Mouse (Mus musculus): ENCODE measurements around the gene Aspm.
"Not testable (repeated sequence)": the region's sequence is repeated elsewhere in the genome, so short reads cannot be mapped to it uniquely, and the experiment has no call there.

Gene Aspm

DNA sequence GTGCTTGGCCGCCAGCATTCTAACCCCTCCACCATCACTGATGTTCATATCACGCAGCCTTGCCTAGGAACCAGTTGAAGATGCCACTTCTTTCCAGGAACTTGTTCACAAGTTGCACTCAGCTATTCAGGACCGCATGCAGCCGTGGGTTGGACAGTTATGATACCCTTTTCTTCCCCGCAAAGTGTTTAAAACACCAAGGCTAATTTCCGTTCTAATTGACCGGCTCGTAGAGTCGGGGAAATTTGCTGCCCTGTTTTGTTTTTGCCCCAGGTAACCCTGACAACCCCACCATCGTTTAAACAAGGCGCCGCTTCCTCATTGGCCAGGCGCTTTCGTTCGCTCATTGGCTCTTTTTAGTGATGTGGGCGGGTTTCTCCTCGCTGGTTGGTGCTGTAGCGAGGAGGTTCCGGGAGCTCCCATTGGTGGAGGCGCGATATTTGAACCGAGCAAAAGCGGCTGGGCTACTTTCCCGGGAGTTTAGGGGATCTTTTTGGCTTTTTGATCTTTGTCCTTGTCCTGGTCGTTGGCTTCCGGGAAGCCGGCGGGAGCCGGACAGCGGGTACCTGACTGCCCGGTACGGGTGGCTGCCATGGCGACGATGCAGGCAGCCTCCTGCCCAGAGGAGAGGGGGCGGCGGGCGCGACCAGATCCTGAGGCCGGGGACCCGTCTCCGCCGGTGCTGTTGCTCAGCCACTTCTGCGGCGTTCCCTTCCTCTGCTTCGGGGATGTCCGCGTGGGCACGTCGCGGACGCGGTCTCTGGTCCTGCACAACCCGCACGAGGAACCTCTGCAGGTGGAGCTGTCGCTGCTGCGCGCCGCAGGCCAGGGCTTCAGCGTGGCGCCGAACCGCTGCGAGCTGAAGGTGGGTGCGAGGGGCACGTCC is at the start of gene Aspm:
Gene Aspm (plus strand): TSS at position 433 of the 886 bp plus-strand sequence.
- peak; percentile 93 for DNase-seq

DNA sequence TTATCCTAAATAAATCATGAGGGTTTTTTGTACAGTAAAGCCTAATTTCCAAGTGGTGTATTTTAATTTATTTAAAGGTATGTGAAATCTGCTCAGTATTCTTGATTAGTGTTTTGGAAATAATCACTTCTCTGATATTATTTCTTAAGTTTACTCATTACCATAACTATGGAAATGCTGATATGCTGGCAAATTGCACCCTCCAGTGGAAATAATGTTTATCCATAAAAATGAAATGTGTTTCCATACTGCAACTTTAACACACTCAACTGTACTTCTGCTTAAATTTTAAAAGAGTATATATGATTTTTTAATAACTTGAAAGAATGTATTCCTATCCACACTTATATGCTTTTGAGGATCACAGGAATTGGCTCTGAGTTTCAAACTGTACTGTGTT is 48.8 kb upstream of the Aspm start:
- DNase-seq = no peak

DNA sequence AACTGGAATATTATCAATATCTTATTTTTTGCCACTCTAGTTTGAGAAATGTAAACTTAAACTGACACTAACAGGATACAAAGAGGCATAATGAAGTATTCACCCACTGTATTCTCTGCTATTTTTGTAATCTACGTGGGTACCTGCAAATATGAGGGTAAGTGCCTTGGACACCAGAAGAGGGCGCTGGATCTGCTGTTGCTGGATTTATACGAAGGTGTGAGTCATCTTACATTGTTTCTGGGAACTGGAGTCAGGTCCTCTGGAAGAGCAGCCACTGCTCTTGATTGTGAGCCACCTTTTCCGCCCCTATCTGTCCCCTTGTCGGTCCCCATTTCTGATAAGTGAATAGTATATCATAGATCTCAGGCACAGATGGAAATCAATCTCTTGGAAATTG is 46.9 kb upstream of the Aspm start:
- no peak for DNase-seq

- not testable (repeated sequence) for DNase-seq
These were observed 42.2 kb upstream of the Aspm start for GRCm38 (mm10) chr1:139412365-139412764.

- no peak for DNase-seq
These were observed 41.1 kb upstream of the Aspm start for GRCm38 (mm10) chr1:139413465-139413864.

GRCm38 (mm10) chr1:139421521-139421874 is 33.1 kb upstream of the Aspm start:
- no peak for DNase-seq

GRCm38 (mm10) chr1:139421875-139422791 is 32.4 kb upstream of the Aspm start, which contains the start of gene Zbtb41:
Gene Zbtb41, plus strand, starts transcription at chr1:139422288.
- peak; percentile 92 to 95 for DNase-seq

DNA sequence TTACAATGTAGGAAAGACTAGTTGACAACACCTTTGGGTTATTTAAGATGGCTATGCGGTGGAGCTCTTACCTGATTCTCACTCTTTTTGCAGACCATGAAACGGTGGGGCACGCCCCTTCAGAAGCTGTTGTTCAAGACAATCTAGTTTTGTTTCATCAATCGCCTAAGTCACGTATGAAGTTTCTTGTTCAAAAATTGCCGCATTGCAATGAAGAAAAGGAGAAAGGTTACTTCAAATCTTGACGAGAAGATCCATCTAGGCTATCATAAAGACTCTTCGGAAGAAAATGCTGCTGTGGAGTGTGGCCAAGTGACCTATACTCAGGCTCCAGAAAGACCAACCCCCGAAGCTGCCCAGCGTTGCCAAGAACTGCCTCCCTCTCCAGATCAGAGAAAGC is 31.6 kb upstream of the Aspm start:
- DNase-seq = peak; percentile 21 to 26

- DNase-seq = no peak
These were observed 30.6 kb upstream of the Aspm start for GRCm38 (mm10) chr1:139423931-139424330.

DNA sequence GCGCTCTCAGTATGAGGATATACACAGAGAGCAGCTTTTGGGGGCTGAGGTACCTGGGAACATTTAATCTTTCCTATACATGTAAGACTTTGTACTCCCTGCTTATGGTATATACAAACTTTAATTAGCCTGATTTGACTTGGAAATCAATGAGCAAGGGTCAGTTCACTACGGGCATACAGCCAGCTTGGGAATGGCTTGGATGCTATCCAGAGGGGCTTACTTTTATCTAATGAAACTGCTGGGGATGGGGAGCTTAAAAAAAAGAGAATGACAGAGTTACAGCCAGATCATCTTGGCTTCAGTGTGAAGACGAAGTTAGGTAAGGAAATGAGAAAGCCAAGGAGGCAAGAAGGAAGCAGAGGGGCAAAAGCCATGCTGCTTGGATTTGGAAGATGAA is 29.6 kb upstream of the Aspm start:
- DNase-seq = no peak

- peak in 1 of 2 experiments; percentile 26 for DNase-seq
These were observed 16.2 kb upstream of the Aspm start for GRCm38 (mm10) chr1:139438373-139438772.

DNA sequence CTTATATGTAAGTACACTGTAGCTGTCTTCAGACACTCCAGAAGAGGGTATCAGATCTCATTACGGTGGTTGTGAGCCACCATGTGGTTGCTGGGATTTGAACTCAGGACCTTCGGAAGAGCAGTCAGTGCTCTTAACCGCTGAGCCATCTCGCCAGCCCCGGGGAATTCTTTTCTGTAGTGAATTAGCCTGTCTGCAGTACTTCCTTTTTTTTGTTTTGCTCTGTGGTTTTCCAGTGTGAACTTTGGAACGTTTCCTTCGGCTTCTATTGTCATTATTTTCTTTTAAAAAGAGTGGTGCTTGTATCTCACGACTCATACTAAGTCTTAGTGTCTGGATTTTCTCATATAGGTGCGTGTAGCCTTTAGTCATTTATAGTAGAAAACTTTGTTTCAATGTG is 11.5 kb upstream of the Aspm start:
- not testable (repeated sequence) for DNase-seq

DNA sequence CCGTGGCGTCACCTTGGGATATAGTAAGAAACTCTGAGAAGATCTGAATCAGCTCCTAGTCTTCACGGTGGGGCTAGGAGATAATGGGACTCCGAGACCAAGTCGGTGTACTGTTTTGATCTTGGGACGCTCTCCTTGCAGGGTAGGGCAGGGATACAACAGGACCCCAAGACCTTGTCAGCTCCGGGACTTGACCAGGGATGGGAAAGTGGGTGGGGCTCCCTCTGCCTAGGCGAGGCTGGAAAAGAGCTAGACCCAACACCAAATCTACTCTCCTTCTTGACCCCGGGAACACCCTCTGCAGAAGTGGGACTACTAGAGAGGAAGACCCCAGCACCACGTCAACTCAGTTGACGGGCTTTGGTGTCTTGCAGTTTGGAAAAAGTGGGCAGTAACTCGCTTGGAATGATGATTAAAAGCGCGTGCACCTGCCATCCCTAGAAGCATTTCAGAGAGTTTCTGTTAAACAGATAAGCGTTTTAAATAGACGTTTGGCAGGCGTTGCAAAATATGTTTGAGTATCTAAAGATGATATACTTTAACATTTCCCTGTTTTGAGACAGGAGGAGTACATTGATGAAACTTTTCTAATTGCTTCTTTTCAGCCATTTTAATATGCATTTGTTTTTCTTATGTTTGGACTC is 776 bp downstream of the Aspm start:
- peak in 1 of 2 experiments; percentile 21 for DNase-seq

DNA sequence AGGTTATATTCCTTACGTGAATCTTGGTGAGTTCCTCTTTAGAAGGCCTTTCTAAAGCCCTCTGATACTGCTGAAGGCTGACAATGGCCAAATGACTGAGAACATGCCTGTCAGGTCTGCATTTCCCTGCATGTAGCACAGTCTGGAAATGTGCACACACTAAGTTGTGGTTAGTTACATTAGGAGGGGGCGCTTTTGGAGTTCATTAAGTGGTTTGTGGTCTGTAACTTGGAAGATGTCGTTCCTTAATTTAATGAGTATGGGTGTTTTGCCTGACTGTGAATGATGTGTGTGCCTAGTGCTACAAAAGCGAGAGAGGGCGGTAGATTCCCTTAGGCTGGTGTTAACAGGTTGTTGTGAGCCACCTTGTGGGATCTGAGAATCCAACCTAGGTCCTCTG is 6.2 kb downstream of the Aspm start:
- DNase-seq = no peak

DNA sequence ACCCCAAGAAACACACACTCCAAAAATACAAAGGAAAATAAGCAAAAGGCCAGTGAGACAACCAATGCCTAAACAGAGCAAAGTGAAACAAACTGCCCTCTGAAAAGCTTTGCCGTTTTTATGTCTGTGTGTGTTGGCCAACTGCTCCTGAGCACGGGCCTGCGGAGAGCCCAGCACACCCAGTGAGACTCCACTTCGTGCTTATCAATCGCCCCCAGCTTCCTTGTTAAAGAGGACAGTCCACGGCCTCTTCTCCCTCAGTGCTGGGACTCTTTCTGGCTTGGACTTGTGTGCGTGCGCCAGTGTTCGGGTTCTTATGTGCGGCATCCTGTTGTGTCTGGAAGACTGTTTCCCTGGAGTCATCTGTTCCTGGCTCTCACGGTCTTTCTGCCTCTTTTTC is 11.4 kb downstream of the Aspm start:
- DNase-seq = no peak

- DNase-seq = no peak
These were observed 24.3 kb downstream of the Aspm start for GRCm38 (mm10) chr1:139478898-139479297.

GRCm38 (mm10) chr1:139480246-139480645 is 25.7 kb downstream of the Aspm start:
- no peak for DNase-seq

- no peak for DNase-seq
These were observed 26.6 kb downstream of the Aspm start for GRCm38 (mm10) chr1:139481146-139481545.

DNA sequence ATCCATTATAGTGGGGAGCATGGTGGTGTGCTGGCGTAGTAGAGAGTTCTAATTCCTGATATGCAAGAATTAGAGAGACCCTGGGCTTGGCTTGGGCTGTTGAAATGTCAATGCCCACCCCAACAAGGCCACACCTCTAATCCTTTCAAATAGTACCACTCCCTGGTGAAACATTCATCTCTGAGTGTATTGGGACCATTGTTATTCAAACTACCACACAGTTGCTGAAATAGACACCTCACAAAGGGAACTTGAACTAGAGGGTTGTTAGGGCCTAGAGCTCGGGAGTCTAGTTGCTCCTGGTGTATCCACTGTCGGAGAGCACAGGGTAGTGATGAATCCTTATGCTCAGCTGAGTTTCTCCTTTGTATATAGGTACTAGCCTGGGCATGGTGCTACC is 40.1 kb downstream of the Aspm start:
- DNase-seq = no peak

- no peak for DNase-seq
These were observed 40.8 kb downstream of the Aspm start for GRCm38 (mm10) chr1:139495408-139495807.

DNA sequence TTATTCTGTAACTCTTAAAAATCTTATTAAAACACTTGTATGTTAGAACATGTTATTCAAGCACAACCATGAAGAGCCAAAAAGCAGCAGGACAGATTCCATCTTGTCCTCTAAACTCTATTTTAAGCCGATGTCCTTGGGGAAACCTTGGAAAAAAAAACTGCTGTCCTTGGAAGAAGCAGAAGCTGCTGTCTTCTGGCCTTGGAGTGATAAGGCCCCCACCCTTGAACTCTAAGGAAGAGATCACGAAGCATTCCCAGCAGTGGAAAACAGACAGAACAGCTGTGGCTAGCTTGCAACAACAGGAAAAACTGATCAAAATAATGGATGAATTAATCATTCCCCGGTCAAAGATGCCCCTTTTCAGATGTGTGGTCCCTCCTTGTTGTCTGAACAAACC is 41.6 kb downstream of the Aspm start:
- DNase-seq = no peak

GRCm38 (mm10) chr1:139499751-139500150 is 45.2 kb downstream of the Aspm start:
- DNase-seq = no peak

DNA sequence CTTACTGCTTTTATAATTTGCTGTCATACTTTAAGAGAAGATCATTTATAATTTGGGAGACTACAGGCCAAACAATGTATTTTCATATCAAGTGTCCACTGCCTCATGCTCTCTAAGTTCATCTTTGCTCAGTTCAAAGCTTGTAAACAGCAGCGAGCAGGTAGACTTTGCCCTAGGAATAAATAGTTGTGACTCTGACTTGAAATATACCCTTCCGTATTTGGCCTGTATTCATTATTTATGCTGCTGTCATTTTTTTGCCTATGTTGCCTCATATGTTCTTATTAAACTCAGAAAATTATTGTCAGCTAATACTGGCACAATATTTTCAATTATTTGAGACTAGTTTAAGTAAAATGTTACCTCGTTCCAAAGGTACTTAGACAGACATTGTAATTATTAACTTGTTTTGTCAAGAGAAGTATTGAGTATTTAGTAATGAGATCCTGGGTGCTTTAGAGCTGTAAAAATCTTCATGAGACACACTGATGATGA is 46.7 kb downstream of the Aspm start, which contains the start of gene F13b:
Gene F13b (plus strand): TSS at position 445 of the 495 bp plus-strand sequence.
- DNase-seq = no peak

Measured in lung, postnatal 4 days (tissue).